Mouse (Mus musculus): ENCODE data around the gene Pnpo.

GRCm38 (mm10) chr11:96966172-96966571 lies 22.4 kb upstream of the Pnpo start:
- TF ChIP-seq POLR2A (IDR thresholded peaks at IDR 0.05; ENCODE audit: extremely low read depth, insufficient read depth, low read length) (no peak), CTCF (IDR thresholded peaks at IDR 0.05; ENCODE audit: low read depth, low read length) (no peak)

Measured in liver, adult 2 months (tissue).